Mouse (Mus musculus) CH12.LX (cell line): Measurements from ENCODE around the gene Zbtb20. TPM values are rescaled to one million over a fixed set of nuclear protein-coding genes. Genes with fewer than 3 reads are reported as not detected.

ENCODE experiments used
- DNase-seq: peaks from one replicate; pipeline ENCODE4 v3.0.0-alpha.2; 2013; ENCODE audit errors: extremely low read depth
- H3K27ac ChIP-seq: 2 replicates; pipeline ENCODE4 v1.5.1; 2012; ENCODE audit warnings: low read depth, mild to moderate bottlenecking, control low read depth, moderate library complexity; ENCODE audit not compliant: insufficient read depth
- H3K27me3 ChIP-seq: replicated peaks from 2 replicates; pipeline ENCODE3; 2012; ENCODE audit warnings: inconsistent platforms
- H3K36me3 ChIP-seq, 2 experiments: replicated peaks in 1 of 2; 2 replicates each; pipeline versions ENCODE3 to v1.6.1; 2012; ENCODE audit warnings: inconsistent platforms in 1 of 2, low read length in 1 of 2, mild to moderate bottlenecking in 1 of 2, mixed read lengths in 1 of 2, moderate library complexity in 1 of 2; ENCODE audit not compliant: control insufficient read depth in 1 of 2, insufficient read depth in 1 of 2
- H3K4me1 ChIP-seq, 2 experiments: 2 replicates each; pipeline ENCODE4 v1.6.1; 2012; ENCODE audit warnings: inconsistent platforms in 1 of 2, moderate library complexity in 1 of 2; ENCODE audit not compliant: insufficient read depth in 2 of 2, control insufficient read depth in 1 of 2
- H3K4me2 ChIP-seq: 2 replicates; pipeline ENCODE4 v1.6.1; 2012; ENCODE audit warnings: low read depth, mild to moderate bottlenecking, control low read depth; ENCODE audit not compliant: poor library complexity, insufficient read depth, severe bottlenecking
- H3K4me3 ChIP-seq, 3 experiments: fragments of 150-350 bp in 1 of 3; sonication (generic) in 1 of 3; replicated peaks in 1 of 3; 2 replicates each; pipeline versions ENCODE3 to v1.5.1; 2011 to 2012; ENCODE audit warnings: low read depth in 2 of 3, low read length in 2 of 3, mild to moderate bottlenecking in 2 of 3, moderate library complexity in 2 of 3, control low read depth in 1 of 3, improper control_type of control experiment in 1 of 3, inconsistent platforms in 1 of 3, mixed read lengths in 1 of 3; ENCODE audit not compliant: poor library complexity in 1 of 3
- H3K79me2 ChIP-seq: replicated peaks from 2 replicates; pipeline ENCODE4 v1.6.1; 2012; ENCODE audit warnings: mild to moderate bottlenecking, moderate library complexity; ENCODE audit not compliant: control insufficient read depth, poor library complexity, insufficient read depth, severe bottlenecking; ENCODE audit errors: extremely low read depth
- H3K9ac ChIP-seq: 2 replicates; pipeline ENCODE4 v1.6.1; 2012; ENCODE audit warnings: low read depth, mild to moderate bottlenecking, control low read depth, moderate library complexity; ENCODE audit not compliant: insufficient read depth
- H3K9me3 ChIP-seq: replicated peaks from 2 replicates; pipeline ENCODE3; 2012; ENCODE audit warnings: low read length, inconsistent platforms, mixed read lengths
- BHLHE40 ChIP-seq: IDR thresholded peaks from 2 replicates; pipeline ENCODE4 v1.6.1; 2011; ENCODE audit warnings: mild to moderate bottlenecking, low read depth, low read length, improper control_type of control experiment
- CTCF ChIP-seq, 2 experiments: IDR thresholded peaks in 1 of 2; conservative IDR thresholded peaks in 1 of 2; 2 replicates each; pipeline ENCODE4 v1.5.1; 2011 to 2012; ENCODE audit warnings: low read depth in 2 of 2, low read length in 2 of 2, improper control_type of control experiment in 1 of 2, inconsistent platforms in 1 of 2, mild to moderate bottlenecking in 1 of 2, moderate library complexity in 1 of 2
- E2F4 ChIP-seq: IDR thresholded peaks from 2 replicates; pipeline ENCODE4 v1.6.1; 2011; ENCODE audit warnings: low read depth, low read length, improper control_type of control experiment; ENCODE audit not compliant: insufficient replicate concordance
- ELF1 ChIP-seq: IDR thresholded peaks from 2 replicates; pipeline ENCODE4 v1.6.1; 2014; ENCODE audit warnings: low read depth, mild to moderate bottlenecking, inconsistent platforms, low read length, improper control_type of control experiment
- JUN ChIP-seq: IDR thresholded peaks from 2 replicates; pipeline ENCODE4 v1.6.1; 2011; ENCODE audit warnings: low read depth, mild to moderate bottlenecking, low read length, improper control_type of control experiment, moderate library complexity; ENCODE audit not compliant: insufficient read depth
- JUND ChIP-seq: conservative IDR thresholded peaks from 2 replicates; pipeline ENCODE4 v1.6.1; 2011; ENCODE audit warnings: low read depth, low read length, improper control_type of control experiment
- KAT2A ChIP-seq: IDR thresholded peaks from 2 replicates; pipeline ENCODE4 v1.6.1; 2012; ENCODE audit warnings: low read length, improper control_type of control experiment, inconsistent platforms; ENCODE audit not compliant: insufficient replicate concordance
- MEF2A ChIP-seq: IDR thresholded peaks from 2 replicates; pipeline ENCODE4 v1.6.1; 2014; ENCODE audit warnings: low read depth, mild to moderate bottlenecking, inconsistent platforms, low read length, improper control_type of control experiment, borderline replicate concordance
- MYC ChIP-seq: IDR thresholded peaks from 2 replicates; pipeline ENCODE4 v1.6.1; 2011; ENCODE audit warnings: low read depth, mild to moderate bottlenecking, improper control_type of control experiment, low read length
- NRF1 ChIP-seq: IDR thresholded peaks from 2 replicates; pipeline ENCODE4 v1.6.1; 2014; ENCODE audit warnings: low read depth, mild to moderate bottlenecking, inconsistent platforms, low read length, improper control_type of control experiment, moderate library complexity
- PAX5 ChIP-seq: IDR thresholded peaks from 2 replicates; pipeline ENCODE4 v1.6.1; 2012; ENCODE audit warnings: low read length, inconsistent platforms, mixed read lengths
- POLR2A ChIP-seq: IDR thresholded peaks from 2 replicates; pipeline ENCODE4 v1.6.1; 2011; ENCODE audit warnings: low read depth, mild to moderate bottlenecking, improper control_type of control experiment, low read length
- POLR2AphosphoS2 ChIP-seq: IDR thresholded peaks from 2 replicates; pipeline ENCODE4 v1.6.1; 2011; ENCODE audit warnings: low read depth, low read length, improper control_type of control experiment
- RCOR1 ChIP-seq: conservative IDR thresholded peaks from 2 replicates; pipeline ENCODE4 v1.6.1; 2012; ENCODE audit warnings: low read depth, mild to moderate bottlenecking, inconsistent platforms, low read length, improper control_type of control experiment
- USF1 ChIP-seq: IDR thresholded peaks from 2 replicates; pipeline ENCODE4 v1.6.1; 2014; ENCODE audit warnings: low read depth, mild to moderate bottlenecking, inconsistent platforms, low read length, improper control_type of control experiment
- USF2 ChIP-seq: conservative IDR thresholded peaks from 2 replicates; pipeline ENCODE4 v1.6.1; 2011; ENCODE audit warnings: low read depth, low read length, improper control_type of control experiment
- ZKSCAN1 ChIP-seq: IDR thresholded peaks from 2 replicates; pipeline ENCODE4 v1.6.1; 2012; ENCODE audit warnings: low read depth, inconsistent platforms, low read length, improper control_type of control experiment, borderline replicate concordance
- dilution Hi-C: fragments of 300-500 bp; cut with MboI; formaldehyde crosslinking; loops from 2 replicates; pipeline ENCODE4 v1.14.3; 2020; ENCODE audit warnings: low sequenced_read_pairs; ENCODE audit not compliant: extremely low pct_unique_long_range_greater_than_20kb, extremely low pct_ligation_motif_present
- in situ Hi-C: fragments of 300-500 bp; cut with MboI; formaldehyde crosslinking; loops from 3 replicates; pipeline ENCODE4 v1.14.3; 2019; ENCODE audit warnings: low sequenced_read_pairs, low pct_ligation_motif_present, low pct_unique_long_range_greater_than_20kb, mixed read lengths
- polyA plus RNA-seq: library from polyadenylated mRNA; unstranded; fragments of >175 nt; gene quantifications from 2 replicates; pipeline ENCODE4 v1.2.1, GENCODE M21; 2012; ENCODE audit warnings: low read depth; ENCODE audit not compliant: insufficient read length
- total RNA-seq, 2 experiments: library from RNA; depleted of rRNA; stranded (reverse); fragments of 300-350 nt in 1 of 2; fragments of >200 nt in 1 of 2; gene quantifications; 2 replicates each; pipeline ENCODE4 v1.2.3; 2012 to 2014

Gene Zbtb20
- total and polyA plus RNA-seq, 3 experiments: 24.9 to 58.0 (median 51.6) TPM

- H3K36me3 ChIP-seq: peaks cover 63 to 91% of the 10 kb centered on the region in 2 experiments
- no peaks in the 10 kb centered on the region for H3K9me3 ChIP-seq
- H3K9ac ChIP-seq: no peak overlapping the region
- H3K27me3 ChIP-seq: no peaks in the 10 kb centered on the region
- in situ Hi-C loops: no loop called here
- H3K4me2 ChIP-seq: no peak overlapping the region
- dilution Hi-C loops: no loop called here
- no peak overlapping the region for H3K4me3 ChIP-seq
- TF ChIP-seq CTCF (conservative IDR thresholded peaks at IDR 0.05 in 1 of 2, IDR thresholded peaks at IDR 0.05 in 1 of 2; ENCODE audit: low read depth in 2 of 2, low read length in 2 of 2) (no peak), USF1 (no peak), BHLHE40 (no peak), NRF1 (no peak), ELF1 (no peak), MYC (no peak)
- H3K79me2 ChIP-seq: peaks cover 36% of the 10 kb centered on the region
- no peak overlapping the region for H3K27ac ChIP-seq
- no peak for DNase-seq
- H3K4me1 ChIP-seq: 0 out of 4 replicates have a peak, but pooled peaks cover 0 to 3% of the 10 kb centered on the region in 2 experiments
Measured at GRCm38 (mm10) chr16:43617346-43617745, 741.7 kb downstream of the Zbtb20 start.

GRCm38 (mm10) chr16:43618286-43618685 lies 742.6 kb downstream of the Zbtb20 start:
- Histone ChIP-seq H3K27ac (no peak overlapping the region), H3K9me3 (no peaks in the 10 kb centered on the region), H3K4me2 (no peak overlapping the region), H3K9ac (no peak overlapping the region), H3K27me3 (no peaks in the 10 kb centered on the region), H3K79me2 (peaks cover 29% of the 10 kb centered on the region), H3K4me3 (no peak overlapping the region), H3K4me1 (peaks cover 1 to 6% of the 10 kb centered on the region in 2 experiments; a peak in 3 of 4 replicates), H3K36me3 (peaks cover 66 to 90% of the 10 kb centered on the region in 2 experiments)
- TF ChIP-seq JUN: no peak
- TF ChIP-seq ELF1: no peak
- TF ChIP-seq POLR2A: peak; percentile 17; the same call in 1 of the 2 replicates
- in situ Hi-C loops: no loop called here
- dilution Hi-C loops: no loop called here
- DNase-seq: no peak

- TF ChIP-seq USF2: no peak
- no peak for TF ChIP-seq ZKSCAN1
- no peak for TF ChIP-seq JUND
- no peak for TF ChIP-seq E2F4
- no peak for TF ChIP-seq PAX5
- no peak for TF ChIP-seq POLR2AphosphoS2
- TF ChIP-seq KAT2A: no peak
- TF ChIP-seq RCOR1: no peak
- TF ChIP-seq BHLHE40: no peak
- TF ChIP-seq MEF2A: no peak
- Histone ChIP-seq H3K27ac (no peak overlapping the region), H3K4me2 (no peak overlapping the region), H3K9me3 (no peaks in the 10 kb centered on the region), H3K4me1 (peaks cover 3 to 12% of the 10 kb centered on the region in 2 experiments), H3K4me3 (no peak overlapping the region), H3K36me3 (peaks cover 66 to 89% of the 10 kb centered on the region in 2 experiments), H3K9ac (no peak overlapping the region), H3K27me3 (no peaks in the 10 kb centered on the region), H3K79me2 (peaks cover 21% of the 10 kb centered on the region)
- in situ Hi-C loops: no loop called here
- dilution Hi-C loops: no loop called here
- DNase-seq: no peak
Measured at GRCm38 (mm10) chr16:43619277-43619676, 743.6 kb downstream of the Zbtb20 start.
